Mouse (Mus musculus) layer of hippocampus, adult 9-10 months (tissue): ENCODE data around the gene Skp1a.

Source experiments
- DNase-seq: peaks from one replicate; pipeline ENCODE4 v3.0.0; 2022; ENCODE audit warnings: low spot score

Skp1a gene

GRCm38 (mm10) chr11:52277433-52278150, 45.8 kb downstream of the Skp1a start:
- no peak for DNase-seq

- DNase-seq, result no peak
Observed at GRCm38 (mm10) chr11:52278164-52278563, 46.4 kb downstream of the Skp1a start.

DNA sequence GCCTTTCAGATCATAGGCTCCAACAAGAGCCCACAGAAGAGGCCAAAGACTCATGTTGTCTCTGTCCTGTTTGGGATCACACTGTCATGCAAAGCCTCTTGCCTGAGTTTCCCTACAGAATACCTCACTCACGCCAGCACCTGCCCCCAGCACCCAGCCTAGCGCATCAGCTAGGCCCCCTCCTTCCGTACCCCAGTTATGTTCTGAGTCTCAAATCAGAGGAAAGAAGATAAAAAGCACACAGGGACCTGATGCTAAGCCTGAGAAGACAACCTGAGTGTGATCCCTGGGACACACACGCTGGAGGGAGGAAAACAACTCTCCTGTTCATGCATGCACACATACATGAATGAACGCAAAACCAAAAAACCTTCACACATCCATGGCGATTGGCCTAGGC, 47.2 kb downstream of the Skp1a start:
- DNase-seq, result no peak

DNA sequence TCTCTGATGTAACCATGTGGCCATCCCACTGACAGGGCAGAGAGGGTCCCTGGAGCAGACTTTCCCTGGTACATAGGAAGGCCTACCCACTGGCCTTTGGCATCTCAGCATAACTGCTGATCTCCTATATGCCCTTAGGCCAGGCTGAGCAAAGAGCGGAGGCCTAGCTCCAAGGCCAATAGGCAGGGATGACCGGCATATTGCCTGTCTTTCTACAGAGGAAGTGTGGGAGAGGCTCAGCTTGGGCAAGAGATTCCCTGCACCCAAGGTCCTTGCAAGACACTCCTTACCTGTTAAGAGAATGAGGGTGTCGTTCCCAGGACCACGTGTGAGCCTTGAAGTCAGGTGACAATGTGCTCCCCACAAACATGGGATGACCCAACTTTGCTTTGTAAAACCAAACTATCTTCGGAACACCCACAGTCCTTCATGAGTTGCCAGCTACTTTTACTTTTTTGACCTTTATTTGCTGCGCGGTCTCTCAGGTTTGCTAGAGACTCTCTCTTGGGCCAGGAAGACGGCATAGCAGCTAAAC, 47.9 kb downstream of the Skp1a start:
- no peak for DNase-seq

DNA sequence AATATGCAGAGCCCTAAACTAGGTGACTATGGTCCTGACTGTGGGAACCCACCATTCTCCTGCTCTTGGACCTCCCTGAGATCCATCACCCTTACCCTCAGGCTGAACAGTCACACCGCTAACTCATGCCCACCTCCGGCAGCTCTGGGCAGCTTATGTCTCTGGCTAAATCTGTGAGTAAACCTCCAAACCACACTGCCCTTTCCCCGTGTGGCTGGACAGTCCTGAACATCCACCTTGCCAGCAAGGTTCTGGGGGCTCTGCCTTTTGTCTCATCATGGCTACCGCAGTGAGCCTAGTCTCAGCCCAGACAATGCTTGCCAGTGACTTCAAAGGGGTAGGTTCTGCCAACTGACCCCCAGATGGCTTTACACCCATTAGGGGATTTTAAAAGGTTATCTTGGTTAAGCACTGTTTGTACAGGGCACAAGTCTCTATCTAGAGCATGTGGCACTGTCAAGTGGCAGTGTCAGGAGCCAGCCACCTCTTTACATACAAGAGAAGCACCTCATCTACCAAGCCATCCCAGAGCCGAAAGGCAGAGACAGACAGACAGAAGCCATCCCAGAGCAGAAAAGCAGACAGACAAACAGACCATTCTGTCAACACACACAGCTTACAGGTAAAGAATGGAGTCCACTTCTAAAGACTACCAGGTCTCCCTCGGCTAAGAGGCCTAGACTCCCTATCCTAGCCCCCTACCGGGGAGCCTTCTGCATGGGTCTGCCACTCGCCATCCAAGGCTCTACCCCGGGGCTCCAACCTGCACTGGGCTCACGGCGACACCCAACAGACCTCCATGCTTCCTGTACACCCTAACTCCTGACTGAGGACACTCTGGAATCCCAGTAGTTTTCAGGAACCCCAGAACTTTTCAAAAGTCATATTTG, 49.0 kb downstream of the Skp1a start:
- DNase-seq, result no peak

- DNase-seq, result no peak
Observed at GRCm38 (mm10) chr11:52281568-52282328, 50.0 kb downstream of the Skp1a start.

DNA sequence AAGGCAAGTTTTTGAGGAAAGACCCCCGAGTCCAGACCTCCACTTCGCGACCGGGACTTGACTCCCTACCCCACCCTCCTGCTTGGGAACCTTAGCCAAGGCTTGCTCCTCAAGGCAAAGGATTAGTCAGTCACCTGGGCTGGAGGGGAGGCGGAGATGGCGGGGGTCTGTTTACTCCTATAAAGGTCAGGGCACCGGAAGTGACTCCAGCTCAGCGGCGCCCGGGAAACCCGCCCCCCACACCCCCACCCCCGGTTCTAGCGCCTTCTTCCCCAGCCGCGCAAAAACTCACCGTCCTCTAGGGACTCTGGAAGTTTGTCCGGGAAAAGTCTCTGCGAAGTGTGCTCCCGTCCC, 50.6 kb downstream of the Skp1a start:
- DNase-seq, result no peak

- no peak for DNase-seq
Observed at GRCm38 (mm10) chr11:52282774-52283595, 51.2 kb downstream of the Skp1a start, which contains the start of gene Tcf7. Gene Tcf7, minus strand, starts transcription at chr11:52283014.

GRCm38 (mm10) chr11:52283596-52284571, 52.1 kb downstream of the Skp1a start:
- DNase-seq, result no peak

GRCm38 (mm10) chr11:52286301-52286957, 54.6 kb downstream of the Skp1a start:
- no peak for DNase-seq

GRCm38 (mm10) chr11:52286958-52287305, 55.1 kb downstream of the Skp1a start:
- no peak for DNase-seq

GRCm38 (mm10) chr11:52292346-52292745, 60.6 kb downstream of the Skp1a start:
- DNase-seq, result no peak

GRCm38 (mm10) chr11:52292894-52293293, 61.1 kb downstream of the Skp1a start:
- no peak for DNase-seq

GRCm38 (mm10) chr11:52294103-52294502, 62.3 kb downstream of the Skp1a start:
- no peak for DNase-seq
